Mouse (Mus musculus) heart, postnatal 0 days (tissue): Measurements from ENCODE around the gene Prdm11. TPM values are rescaled to one million over a fixed set of nuclear protein-coding genes. Genes with fewer than 3 reads are reported as not detected.

ENCODE experiments used
- ATAC-seq: fragments of 200-750 bp; cut with Nextera tagmentation; 2 replicates; pipeline ENCODE4 v1.8.0; 2017; ENCODE audit warnings: low read depth, moderate number of reproducible peaks, moderate library complexity; ENCODE audit not compliant: insufficient read depth
- DNase-seq: peaks from one replicate; pipeline ENCODE4 v3.0.0-alpha.2; 2016; ENCODE audit warnings: low spot score
- H3K27ac ChIP-seq: fragments of 300-500 bp; sonication (generic); 2 replicates; pipeline ENCODE4 v1.5.1; 2014; ENCODE audit warnings: low read depth, mild to moderate bottlenecking
- H3K27me3 ChIP-seq: fragments of 300-500 bp; sonication (generic); 2 replicates; pipeline ENCODE4 v1.6.1; 2014; ENCODE audit warnings: low read length, mixed read lengths; ENCODE audit not compliant: control insufficient read depth, insufficient read depth
- H3K36me3 ChIP-seq: fragments of 300-500 bp; sonication (generic); replicated peaks from 2 replicates; pipeline ENCODE4 v1.6.1; 2014; ENCODE audit warnings: low read length, mixed read lengths; ENCODE audit not compliant: control insufficient read depth, insufficient read depth
- H3K4me1 ChIP-seq: fragments of 300-500 bp; sonication (generic); 2 replicates; pipeline ENCODE4 v1.6.1; 2014; ENCODE audit warnings: antibody characterized with exemption; ENCODE audit not compliant: control insufficient read depth, insufficient read depth
- H3K4me2 ChIP-seq: fragments of 300-500 bp; sonication (generic); 2 replicates; pipeline ENCODE4 v1.6.1; 2014; ENCODE audit warnings: low read depth, mild to moderate bottlenecking, low read length, moderate library complexity
- H3K4me3 ChIP-seq: fragments of 300-500 bp; sonication (generic); 2 replicates; pipeline ENCODE4 v1.5.1; 2014; ENCODE audit warnings: low read depth, low read length
- H3K9ac ChIP-seq: fragments of 300-500 bp; sonication (generic); replicated peaks from 2 replicates; pipeline ENCODE4 v1.6.1; 2014; ENCODE audit warnings: low read depth, low read length, mixed read lengths
- H3K9me3 ChIP-seq: fragments of 300-500 bp; sonication (generic); replicated peaks from 2 replicates; pipeline ENCODE4 v1.6.1; 2016; ENCODE audit warnings: low read length; ENCODE audit not compliant: control insufficient read depth
- CTCF ChIP-seq: IDR thresholded peaks from 2 replicates; pipeline ENCODE4 v1.5.1; 2016; ENCODE audit warnings: antibody characterized with exemption, control low read depth, low read depth
- EP300 ChIP-seq: IDR thresholded peaks from 2 replicates; pipeline ENCODE4 v1.6.1; 2016; ENCODE audit warnings: antibody characterized with exemption, low read depth
- WGBS: fragments of 180-500 bp; shearing (Covaris S2); extraction: QIAGEN DNeasy Blood & Tissue Kit; methylation state at CpG from one replicate; pipeline ENCODE4 v1.1.7; 2014; 5-methylcytosine and 5-hydroxymethylcytosine counted together
- polyA plus RNA-seq: library from polyadenylated mRNA; unstranded; fragments of >200 nt; fragmentation: Nextera tagmentation; extraction: Ambion mirVana; gene quantifications from 2 replicates; pipeline ENCODE4 v1.2.1, GENCODE M21; 2015
- total RNA-seq: library from RNA; depleted of rRNA; stranded (reverse); fragments of >200 nt; gene quantifications from 2 replicates; pipeline ENCODE4 v1.2.3, GENCODE M21; 2014; ENCODE audit warnings: low replicate concordance

Prdm11 gene
- total and polyA plus RNA-seq, 2 experiments from 2014 or later: 2.7 to 10.7 TPM

GRCm38 (mm10) chr2:92953450-92953849 is 92.5 kb downstream of the Prdm11 start:
- Histone ChIP-seq H3K27me3 (no peaks in the 10 kb centered on the region), H3K27ac (no peak overlapping the region), H3K9ac (no peak overlapping the region), H3K4me2 (no peak overlapping the region), H3K9me3 (peaks cover 5% of the 10 kb centered on the region; the same call in 1 of the 2 replicates), H3K4me1 (no peaks in the 10 kb centered on the region), H3K4me3 (no peak overlapping the region), H3K36me3 (no peaks in the 10 kb centered on the region)
- no peak for ATAC-seq
- 85% methylated on average over 17 of the region's 17 CpGs for WGBS
- DNase-seq: no peak
- TF ChIP-seq CTCF (no peak), EP300 (no peak)

DNA sequence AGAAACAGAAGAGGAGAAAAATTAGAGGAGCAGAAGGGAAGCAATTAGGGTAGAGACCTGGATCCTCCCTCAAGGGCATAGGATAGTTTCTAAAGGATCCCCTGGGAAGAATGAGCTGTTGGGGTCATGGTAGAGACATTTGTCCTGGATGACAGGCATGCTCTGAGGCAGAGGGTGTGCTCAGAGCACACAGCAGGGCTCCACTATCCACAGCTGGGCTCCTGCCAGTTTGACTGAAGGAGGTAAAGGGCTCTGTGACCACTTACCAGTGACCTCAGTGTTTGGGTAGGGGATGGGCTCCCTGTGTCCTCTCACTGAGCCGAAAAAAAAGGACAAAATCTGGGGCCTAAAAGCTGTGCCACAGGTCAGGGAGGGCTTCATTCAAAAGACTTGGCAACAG is 96.4 kb downstream of the Prdm11 start:
- Histone ChIP-seq H3K4me3 (no peak overlapping the region), H3K36me3 (no peaks in the 10 kb centered on the region), H3K9me3 (no peaks in the 10 kb centered on the region), H3K9ac (no peak overlapping the region), H3K4me1 (peaks cover 5% of the 10 kb centered on the region), H3K4me2 (no peak overlapping the region), H3K27ac (no peak overlapping the region), H3K27me3 (no peaks in the 10 kb centered on the region)
- TF ChIP-seq CTCF (no peak), EP300 (no peak)
- no peak for ATAC-seq
- WGBS: 39% methylated on average over 1 of the region's 1 CpGs
- DNase-seq: no peak

DNA sequence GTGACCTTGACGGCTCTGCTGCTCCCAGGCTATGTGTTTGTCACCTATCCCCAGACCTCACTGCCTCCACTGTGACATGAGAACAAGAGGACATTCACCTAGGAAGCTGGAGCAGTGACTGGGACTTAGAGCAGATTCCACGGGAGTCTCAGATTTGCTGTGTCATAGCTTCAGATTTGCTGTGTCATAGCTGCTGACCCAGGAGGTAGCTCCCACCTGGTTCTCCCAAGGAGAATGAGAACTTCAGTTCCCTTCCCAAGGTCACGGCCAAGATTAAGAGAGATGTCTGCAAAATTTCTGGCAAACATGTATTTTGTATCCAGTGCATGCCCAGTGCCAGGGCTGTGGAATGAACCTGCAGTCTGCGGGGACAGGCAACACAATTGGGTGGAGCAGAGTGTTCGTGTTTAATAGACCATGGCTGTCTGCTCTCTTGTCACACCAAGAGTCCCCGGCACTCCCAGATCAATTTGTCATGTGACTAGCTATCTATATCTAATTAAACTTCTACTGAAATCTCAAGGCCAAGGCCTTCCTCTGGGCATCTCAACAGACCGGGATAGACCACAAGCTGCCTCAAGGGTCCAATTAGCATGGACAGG is 97.2 kb downstream of the Prdm11 start:
- no peaks in the 10 kb centered on the region for H3K27me3 ChIP-seq
- 0 out of 2 replicates have a peak overlapping the region, but pooled peaks have one; percentile 17 for H3K27ac ChIP-seq
- no peak overlapping the region for H3K4me3 ChIP-seq
- DNase-seq (no peak), ATAC-seq (no peak)
- H3K4me2 ChIP-seq: no peak overlapping the region
- WGBS: 61% methylated on average over 7 of the region's 7 CpGs
- H3K36me3 ChIP-seq: no peaks in the 10 kb centered on the region
- no peaks in the 10 kb centered on the region for H3K9me3 ChIP-seq
- H3K9ac ChIP-seq: no peak overlapping the region
- H3K4me1 ChIP-seq: peaks cover 5% of the 10 kb centered on the region
- no peak for TF ChIP-seq CTCF
- TF ChIP-seq EP300: no peak

- 0 out of 2 replicates have a peak overlapping the region, but pooled peaks have one; percentile 17 for H3K27ac ChIP-seq
- no peaks in the 10 kb centered on the region for H3K9me3 ChIP-seq
- H3K36me3 ChIP-seq: no peaks in the 10 kb centered on the region
- no peak for DNase-seq
- H3K4me2 ChIP-seq: no peak overlapping the region
- no peak overlapping the region for H3K9ac ChIP-seq
- 18% methylated on average over 12 of the region's 12 CpGs for WGBS
- no peak overlapping the region for H3K4me3 ChIP-seq
- TF ChIP-seq EP300: no peak
- no peaks in the 10 kb centered on the region for H3K27me3 ChIP-seq
- H3K4me1 ChIP-seq: peaks cover 5% of the 10 kb centered on the region
- no peak for ATAC-seq
Observed at GRCm38 (mm10) chr2:92947981-92948698, 97.8 kb downstream of the Prdm11 start.

- Histone ChIP-seq H3K4me3 (no peak overlapping the region), H3K27ac (no peak overlapping the region), H3K9ac (no peak overlapping the region), H3K4me1 (peaks cover 5% of the 10 kb centered on the region), H3K27me3 (no peaks in the 10 kb centered on the region), H3K4me2 (no peak overlapping the region), H3K36me3 (no peaks in the 10 kb centered on the region), H3K9me3 (no peaks in the 10 kb centered on the region)
- no peak for TF ChIP-seq CTCF
- TF ChIP-seq EP300: no peak
- DNase-seq (no peak), ATAC-seq (no peak)
- WGBS: 84% methylated on average over 11 of the region's 11 CpGs
Observed at GRCm38 (mm10) chr2:92945824-92946598, 100.0 kb downstream of the Prdm11 start.
